Mouse (Mus musculus) layer of hippocampus, postnatal 25 days (tissue): ENCODE measurements around the gene Slc7a7. TPM values are rescaled to one million over a fixed set of nuclear protein-coding genes. Genes with fewer than 3 reads are reported as not detected.

Experiments
- DNase-seq, 2 experiments: peaks; one replicate each; pipeline ENCODE4 v3.0.0; 2022; ENCODE audit warnings: mixed read lengths in 2 of 2, low spot score in 1 of 2; ENCODE audit errors: extremely low spot score in 1 of 2
- total RNA-seq, 2 experiments: library from RNA; stranded (reverse); gene quantifications; 2 replicates each; pipeline ENCODE4 v1.2.3; 2021

Slc7a7 gene
- total RNA-seq, 2 experiments from 2014 or later, result 1.5 to 1.9 TPM

- peak in 1 of 2 experiments; percentile 36 for DNase-seq
Observed at GRCm38 (mm10) chr14:54432837-54433830, 15.6 kb upstream of the Slc7a7 start.

- no peak for DNase-seq
Observed at GRCm38 (mm10) chr14:54432078-54432836, 14.7 kb upstream of the Slc7a7 start.

GRCm38 (mm10) chr14:54431334-54432077 is 13.9 kb upstream of the Slc7a7 start, which contains the start of gene Mmp14:
TSS of gene Mmp14 (plus strand) at chr14:54431612.
- peak in 1 of 2 experiments; percentile 36 for DNase-seq

GRCm38 (mm10) chr14:54430406-54431145 is 13.0 kb upstream of the Slc7a7 start:
- DNase-seq, result no peak

- no peak for DNase-seq
Observed at GRCm38 (mm10) chr14:54429332-54430093, 11.9 kb upstream of the Slc7a7 start.

GRCm38 (mm10) chr14:54428421-54428820 is 10.8 kb upstream of the Slc7a7 start:
- no peak for DNase-seq

GRCm38 (mm10) chr14:54427696-54428095 is 10.1 kb upstream of the Slc7a7 start:
- no peak for DNase-seq

- DNase-seq, result peak; percentile 77 to 86
Observed at GRCm38 (mm10) chr14:54426689-54427398, 9.3 kb upstream of the Slc7a7 start, which contains the start of gene Mrpl52. TSS of gene Mrpl52 (plus strand) at chr14:54426909.

GRCm38 (mm10) chr14:54426003-54426688 is 8.6 kb upstream of the Slc7a7 start:
- DNase-seq, result no peak

GRCm38 (mm10) chr14:54425540-54425939 is 8.0 kb upstream of the Slc7a7 start:
- DNase-seq, result no peak

GRCm38 (mm10) chr14:54424634-54425033 is 7.1 kb upstream of the Slc7a7 start:
- DNase-seq, result no peak

- no peak for DNase-seq
Observed at GRCm38 (mm10) chr14:54423406-54423805, 5.8 kb upstream of the Slc7a7 start.

- DNase-seq, result no peak
Observed at GRCm38 (mm10) chr14:54421014-54421413, 3.4 kb upstream of the Slc7a7 start.

GRCm38 (mm10) chr14:54416830-54417229 is 750 bp downstream of the Slc7a7 start:
- no peak for DNase-seq

GRCm38 (mm10) chr14:54416229-54416775 is 1.3 kb downstream of the Slc7a7 start:
- no peak for DNase-seq

- no peak for DNase-seq
Observed at GRCm38 (mm10) chr14:54415241-54416020, 2.1 kb downstream of the Slc7a7 start.
